Mouse (Mus musculus): ENCODE measurements around the gene Fgfr4. TPM values are rescaled to one million over a fixed set of nuclear protein-coding genes. Genes with fewer than 3 reads are reported as not detected.

Gene Fgfr4
- polyA plus RNA-seq, 1 experiment: 2.8 TPM

DNA sequence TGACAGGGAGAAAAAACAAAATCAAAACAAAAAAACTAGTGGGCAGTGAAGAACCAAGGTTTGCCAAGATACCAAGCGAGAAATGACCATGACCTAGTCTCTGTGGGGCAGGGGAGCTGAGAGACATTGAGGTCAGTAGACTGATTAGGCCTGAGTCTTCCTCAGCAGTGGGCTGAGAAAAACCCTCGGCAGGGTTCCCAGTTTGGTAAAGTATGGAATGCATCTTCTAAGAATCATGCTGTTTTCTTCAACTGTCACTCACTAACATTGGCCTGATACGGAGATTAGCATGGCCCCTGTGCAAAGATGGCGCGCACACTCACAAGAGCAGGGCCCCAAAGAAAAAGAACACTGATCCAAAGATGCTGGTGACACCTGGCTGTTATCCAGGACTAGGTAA lies 1.5 kb downstream of the Fgfr4 start:
- H3K27me3 ChIP-seq (ENCODE audit: control insufficient read depth, insufficient read depth, insufficient read length): no peaks in the 10 kb centered on the region
- TF ChIP-seq MYOG (IDR thresholded peaks at IDR 0.05; ENCODE audit: control insufficient read depth, extremely low read depth, insufficient read length): no peak
- no peak for TF ChIP-seq MAX (IDR thresholded peaks at IDR 0.05)
- no peak for TF ChIP-seq CTCF (IDR thresholded peaks at IDR 0.05; ENCODE audit: control insufficient read depth, insufficient read depth, insufficient read length)
- H3K4me3 ChIP-seq (ENCODE audit: insufficient read depth, poor library complexity, severe bottlenecking): no peak overlapping the region
- no peaks in the 10 kb centered on the region for H3K79me2 ChIP-seq (ENCODE audit: control insufficient read depth, insufficient read depth)
- no peak overlapping the region for H3ac ChIP-seq (ENCODE audit: control insufficient read depth, insufficient read length, low read depth)
- no peaks in the 10 kb centered on the region for H3K79me3 ChIP-seq (ENCODE audit: low read depth)
- H3K36me3 ChIP-seq (ENCODE audit: control insufficient read depth, insufficient read depth): no peaks in the 10 kb centered on the region

DNA sequence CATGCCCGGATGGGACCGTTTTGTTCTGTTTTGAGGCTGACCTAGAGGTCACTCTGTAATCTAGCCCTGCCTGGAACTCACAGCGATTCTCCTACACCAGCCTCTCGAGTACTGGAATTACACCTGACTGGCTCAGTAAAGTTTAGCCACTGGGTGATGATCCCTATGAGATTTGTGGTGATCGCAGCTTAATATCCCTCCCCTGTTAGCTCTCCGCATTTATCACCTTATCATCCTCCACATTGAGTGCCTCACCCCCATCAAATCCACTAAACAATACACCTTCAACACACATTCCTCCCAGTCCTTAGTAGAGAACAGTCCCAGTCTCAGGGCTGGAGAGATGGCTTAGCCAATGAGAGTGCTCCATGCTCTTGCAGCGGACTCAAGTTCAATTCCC lies 9.9 kb downstream of the Fgfr4 start:
- no peak for TF ChIP-seq MYOD1 (IDR thresholded peaks at IDR 0.05; ENCODE audit: control insufficient read depth, insufficient read length, low read depth)
- no peak for TF ChIP-seq MYOG (IDR thresholded peaks at IDR 0.05; ENCODE audit: control insufficient read depth, extremely low read depth, insufficient read length)
- no peak for TF ChIP-seq USF1 (IDR thresholded peaks at IDR 0.05; ENCODE audit: low read depth)
- no peak for TF ChIP-seq CTCF (IDR thresholded peaks at IDR 0.05; ENCODE audit: control insufficient read depth, insufficient read depth, insufficient read length)
- TF ChIP-seq CEBPB (IDR thresholded peaks at IDR 0.05; ENCODE audit: low read depth): no peak
- no peak for TF ChIP-seq MAX (IDR thresholded peaks at IDR 0.05)
- no peak for TF ChIP-seq FOSL1 (IDR thresholded peaks at IDR 0.05; ENCODE audit: insufficient read depth, low read length, poor library complexity, severe bottlenecking)
- H3K27me3 ChIP-seq (ENCODE audit: control insufficient read depth, insufficient read depth, insufficient read length): no peaks in the 10 kb centered on the region
- no peaks in the 10 kb centered on the region for H3K79me3 ChIP-seq (ENCODE audit: low read depth)
- no peaks in the 10 kb centered on the region for H3K36me3 ChIP-seq (ENCODE audit: control insufficient read depth, insufficient read depth)
- H3K4me3 ChIP-seq (ENCODE audit: insufficient read depth, poor library complexity, severe bottlenecking): no peak overlapping the region
- no peaks in the 10 kb centered on the region for H3K79me2 ChIP-seq (ENCODE audit: control insufficient read depth, insufficient read depth)
- H3ac ChIP-seq (ENCODE audit: control insufficient read depth, insufficient read length, low read depth): no peak overlapping the region

DNA sequence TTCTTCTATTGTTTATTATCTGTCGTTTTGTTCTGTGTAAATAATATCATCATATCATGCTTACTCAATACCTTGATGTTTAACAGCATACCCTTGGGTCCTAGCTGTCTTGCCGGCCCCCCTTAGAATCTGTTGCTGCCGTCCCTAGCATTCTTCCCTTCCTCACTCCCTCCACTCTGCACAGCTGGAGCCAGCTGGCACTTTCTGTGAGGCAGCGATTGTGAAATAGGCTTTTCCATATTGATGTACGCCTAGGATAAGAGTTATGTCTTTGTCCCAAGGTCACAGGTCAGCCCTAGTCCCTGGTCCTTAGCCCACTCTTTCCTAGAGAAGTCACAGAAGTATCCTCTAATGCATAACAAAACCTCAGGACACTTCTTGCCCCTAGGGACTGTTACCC lies 11.1 kb downstream of the Fgfr4 start:
- Histone ChIP-seq H3K79me3 (ENCODE audit: low read depth) (no peaks in the 10 kb centered on the region), H3K79me2 (ENCODE audit: control insufficient read depth, insufficient read depth) (no peaks in the 10 kb centered on the region), H3K4me3 (ENCODE audit: insufficient read depth, poor library complexity, severe bottlenecking) (no peak overlapping the region), H3K36me3 (ENCODE audit: control insufficient read depth, insufficient read depth) (no peaks in the 10 kb centered on the region), H3ac (ENCODE audit: control insufficient read depth, insufficient read length, low read depth) (no peak overlapping the region), H3K27me3 (ENCODE audit: control insufficient read depth, insufficient read depth, insufficient read length) (no peaks in the 10 kb centered on the region)
- TF ChIP-seq FOSL1 (IDR thresholded peaks at IDR 0.05; ENCODE audit: insufficient read depth, low read length, poor library complexity, severe bottlenecking) (no peak), CTCF (IDR thresholded peaks at IDR 0.05; ENCODE audit: control insufficient read depth, insufficient read depth, insufficient read length) (no peak), CEBPB (IDR thresholded peaks at IDR 0.05; ENCODE audit: low read depth) (no peak), MAX (IDR thresholded peaks at IDR 0.05) (no peak), MYOG (IDR thresholded peaks at IDR 0.05; ENCODE audit: control insufficient read depth, extremely low read depth, insufficient read length) (no peak), USF1 (IDR thresholded peaks at IDR 0.05; ENCODE audit: low read depth) (no peak)

DNA sequence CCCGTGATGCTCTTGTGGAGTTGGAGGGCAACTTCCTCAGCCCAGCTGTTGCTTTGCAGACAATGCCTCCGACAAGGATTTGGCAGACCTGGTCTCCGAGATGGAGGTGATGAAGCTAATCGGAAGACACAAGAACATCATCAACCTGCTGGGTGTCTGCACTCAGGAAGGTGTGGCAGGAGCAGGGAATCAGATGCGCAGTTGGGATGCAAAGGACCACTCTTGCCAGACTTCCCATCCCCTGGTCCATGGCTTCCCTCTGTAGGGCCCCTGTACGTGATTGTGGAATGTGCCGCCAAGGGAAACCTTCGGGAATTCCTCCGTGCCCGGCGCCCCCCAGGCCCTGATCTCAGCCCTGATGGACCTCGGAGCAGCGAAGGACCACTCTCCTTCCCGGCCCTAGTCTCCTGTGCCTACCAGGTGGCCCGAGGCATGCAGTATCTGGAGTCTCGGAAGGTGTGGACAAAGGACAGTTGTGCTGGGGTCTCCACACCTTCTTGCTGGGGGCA lies 13.4 kb downstream of the Fgfr4 start:
- TF ChIP-seq USF1 (IDR thresholded peaks at IDR 0.05; ENCODE audit: low read depth) (no peak), MYOD1 (IDR thresholded peaks at IDR 0.05; ENCODE audit: control insufficient read depth, insufficient read length, low read depth) (no peak), CEBPB (IDR thresholded peaks at IDR 0.05; ENCODE audit: low read depth) (no peak), CTCF (IDR thresholded peaks at IDR 0.05; ENCODE audit: control insufficient read depth, insufficient read depth, insufficient read length) (no peak), MYOG (IDR thresholded peaks at IDR 0.05; ENCODE audit: control insufficient read depth, extremely low read depth, insufficient read length) (no peak), FOSL1 (IDR thresholded peaks at IDR 0.05; ENCODE audit: insufficient read depth, low read length, poor library complexity, severe bottlenecking) (no peak), MAX (IDR thresholded peaks at IDR 0.05) (no peak)
- Histone ChIP-seq H3K27me3 (ENCODE audit: control insufficient read depth, insufficient read depth, insufficient read length) (no peaks in the 10 kb centered on the region), H3K79me3 (ENCODE audit: low read depth) (no peaks in the 10 kb centered on the region), H3K4me3 (ENCODE audit: insufficient read depth, poor library complexity, severe bottlenecking) (no peak overlapping the region), H3K36me3 (ENCODE audit: control insufficient read depth, insufficient read depth) (no peaks in the 10 kb centered on the region), H3ac (ENCODE audit: control insufficient read depth, insufficient read length, low read depth) (no peak overlapping the region), H3K79me2 (ENCODE audit: control insufficient read depth, insufficient read depth) (no peaks in the 10 kb centered on the region)

DNA sequence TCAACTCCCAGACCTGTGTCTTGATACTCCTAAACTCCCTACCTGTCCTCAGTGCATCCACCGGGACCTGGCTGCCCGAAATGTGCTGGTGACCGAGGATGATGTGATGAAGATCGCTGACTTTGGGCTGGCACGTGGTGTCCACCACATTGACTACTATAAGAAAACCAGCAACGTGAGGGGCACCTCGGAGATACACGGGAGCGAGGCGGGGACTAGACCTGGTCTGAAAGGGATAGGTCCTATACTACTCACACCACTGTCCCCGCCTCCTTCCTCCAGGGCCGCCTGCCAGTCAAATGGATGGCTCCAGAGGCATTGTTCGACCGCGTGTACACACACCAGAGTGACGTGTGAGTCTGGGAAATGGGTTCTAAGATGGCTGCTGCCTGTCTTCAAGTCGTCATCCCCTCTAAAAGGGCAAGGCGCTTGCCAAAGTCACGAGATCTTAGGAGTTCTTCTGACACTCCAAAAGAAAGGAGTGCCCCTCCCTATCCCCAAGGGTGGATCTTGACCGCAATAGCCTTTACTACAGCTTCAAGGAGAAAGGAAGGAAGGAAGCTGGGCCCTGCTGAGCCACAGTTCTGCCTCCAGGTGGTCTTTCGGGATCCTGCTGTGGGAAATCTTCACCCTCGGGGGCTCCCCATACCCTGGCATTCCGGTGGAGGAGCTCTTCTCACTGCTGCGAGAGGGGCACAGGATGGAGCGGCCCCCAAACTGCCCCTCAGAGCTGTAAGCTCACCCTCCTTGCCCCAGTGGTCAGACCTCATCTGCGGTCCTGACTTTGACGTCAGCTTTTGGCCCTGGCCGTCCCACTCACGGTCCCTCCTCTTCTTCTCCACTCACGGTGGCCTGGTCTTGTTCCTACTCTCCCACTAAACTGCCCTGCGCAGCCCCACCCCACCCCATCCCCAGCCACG lies 14.6 kb downstream of the Fgfr4 start:
- H3K79me2 ChIP-seq (ENCODE audit: control insufficient read depth, insufficient read depth): no peaks in the 10 kb centered on the region
- TF ChIP-seq MYOG (IDR thresholded peaks at IDR 0.05; ENCODE audit: control insufficient read depth, extremely low read depth, insufficient read length) (no peak), USF1 (IDR thresholded peaks at IDR 0.05; ENCODE audit: low read depth) (no peak), FOSL1 (IDR thresholded peaks at IDR 0.05; ENCODE audit: insufficient read depth, low read length, poor library complexity, severe bottlenecking) (no peak), CEBPB (IDR thresholded peaks at IDR 0.05; ENCODE audit: low read depth) (no peak)
- no peak overlapping the region for H3ac ChIP-seq (ENCODE audit: control insufficient read depth, insufficient read length, low read depth)
- H3K27me3 ChIP-seq (ENCODE audit: control insufficient read depth, insufficient read depth, insufficient read length): no peaks in the 10 kb centered on the region
- no peak overlapping the region for H3K4me3 ChIP-seq (ENCODE audit: insufficient read depth, poor library complexity, severe bottlenecking)
- no peaks in the 10 kb centered on the region for H3K79me3 ChIP-seq (ENCODE audit: low read depth)
- no peaks in the 10 kb centered on the region for H3K36me3 ChIP-seq (ENCODE audit: control insufficient read depth, insufficient read depth)

DNA sequence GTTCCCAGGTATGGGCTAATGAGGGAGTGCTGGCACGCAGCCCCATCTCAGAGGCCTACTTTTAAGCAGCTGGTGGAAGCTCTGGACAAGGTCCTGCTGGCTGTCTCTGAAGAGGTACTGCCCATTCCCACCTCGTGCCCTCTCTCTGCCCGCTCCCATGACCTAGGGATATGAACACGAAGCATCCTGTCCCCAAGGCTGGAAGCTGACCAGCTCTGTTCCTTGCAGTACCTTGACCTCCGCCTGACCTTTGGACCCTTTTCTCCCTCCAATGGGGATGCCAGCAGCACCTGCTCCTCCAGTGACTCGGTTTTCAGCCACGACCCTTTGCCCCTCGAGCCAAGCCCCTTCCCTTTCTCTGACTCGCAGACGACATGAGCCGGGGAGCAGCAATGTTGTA lies 15.4 kb downstream of the Fgfr4 start:
- Histone ChIP-seq H3ac (ENCODE audit: control insufficient read depth, insufficient read length, low read depth) (no peak overlapping the region), H3K4me3 (ENCODE audit: insufficient read depth, poor library complexity, severe bottlenecking) (no peak overlapping the region), H3K79me2 (ENCODE audit: control insufficient read depth, insufficient read depth) (no peaks in the 10 kb centered on the region), H3K36me3 (ENCODE audit: control insufficient read depth, insufficient read depth) (no peaks in the 10 kb centered on the region), H3K27me3 (ENCODE audit: control insufficient read depth, insufficient read depth, insufficient read length) (no peaks in the 10 kb centered on the region), H3K79me3 (ENCODE audit: low read depth) (no peaks in the 10 kb centered on the region)
- TF ChIP-seq MYOG (IDR thresholded peaks at IDR 0.05; ENCODE audit: control insufficient read depth, extremely low read depth, insufficient read length) (no peak), MAX (IDR thresholded peaks at IDR 0.05) (no peak), CEBPB (IDR thresholded peaks at IDR 0.05; ENCODE audit: low read depth) (no peak), MYOD1 (IDR thresholded peaks at IDR 0.05; ENCODE audit: control insufficient read depth, insufficient read length, low read depth) (no peak), CTCF (IDR thresholded peaks at IDR 0.05; ENCODE audit: control insufficient read depth, insufficient read depth, insufficient read length) (no peak), FOSL1 (IDR thresholded peaks at IDR 0.05; ENCODE audit: insufficient read depth, low read length, poor library complexity, severe bottlenecking) (no peak), USF1 (IDR thresholded peaks at IDR 0.05; ENCODE audit: low read depth) (no peak)

Measured in C2C12 (cell line).